Mouse (Mus musculus) limb, embryonic 15.5 days (tissue): Measurements from ENCODE around the gene Sec13. TPM values are rescaled to one million over a fixed set of nuclear protein-coding genes. Genes with fewer than 3 reads are reported as not detected.

ENCODE experiments used
- ATAC-seq: fragments of 200-750 bp; cut with Nextera tagmentation; 2 replicates; pipeline ENCODE4 v1.8.0; 2017; ENCODE audit warnings: low read depth, moderate TSS enrichment; ENCODE audit not compliant: insufficient number of reproducible peaks, low FRiP score, low TSS enrichment
- H3K27ac ChIP-seq: fragments of 300-500 bp; sonication (generic); 2 replicates; pipeline ENCODE4 v1.5.1; 2015; ENCODE audit warnings: moderate library complexity, mild to moderate bottlenecking, inconsistent platforms
- H3K27me3 ChIP-seq: fragments of 300-500 bp; sonication (generic); 2 replicates; pipeline ENCODE4 v1.6.1; 2015; ENCODE audit warnings: inconsistent platforms
- H3K36me3 ChIP-seq: fragments of 300-500 bp; sonication (generic); 2 replicates; pipeline ENCODE4 v1.6.1; 2015; ENCODE audit warnings: inconsistent platforms
- H3K4me1 ChIP-seq: fragments of 300-500 bp; sonication (generic); 2 replicates; pipeline ENCODE4 v1.6.1; 2015; ENCODE audit warnings: inconsistent platforms
- H3K4me2 ChIP-seq: fragments of 300-500 bp; sonication (generic); 2 replicates; pipeline ENCODE4 v1.6.1; 2015; ENCODE audit warnings: mild to moderate bottlenecking, inconsistent platforms
- H3K4me3 ChIP-seq: fragments of 300-500 bp; sonication (generic); 2 replicates; pipeline ENCODE4 v1.5.1; 2015; ENCODE audit warnings: mild to moderate bottlenecking, inconsistent platforms
- H3K9ac ChIP-seq: fragments of 300-500 bp; sonication (generic); 2 replicates; pipeline ENCODE4 v1.6.1; 2015; ENCODE audit warnings: inconsistent platforms
- H3K9me3 ChIP-seq: fragments of 300-500 bp; sonication (generic); 2 replicates; pipeline ENCODE4 v1.6.1; 2016; ENCODE audit warnings: inconsistent platforms
- WGBS: fragments of 180-500 bp; shearing (Covaris S2); methylation state at CpG from one replicate; pipeline ENCODE4 v1.1.7; 2015; 5-methylcytosine and 5-hydroxymethylcytosine counted together
- polyA plus RNA-seq: library from polyadenylated mRNA; unstranded; fragments of >200 nt; fragmentation: Nextera tagmentation; extraction: Ambion mirVana; gene quantifications from 2 replicates; pipeline ENCODE4 v1.2.1, GENCODE M21; 2015

Gene Sec13
- 308 and 336 TPM in 2 replicates for polyA plus RNA-seq

- WGBS = 7% methylated on average over 41 of the region's 41 CpGs
- Histone ChIP-seq H3K4me3 (peak within 1 kb of the TSS; percentile 90), H3K4me2 (peak within 1 kb of the TSS; percentile 65), H3K9me3 (no peaks in the 10 kb centered on the region), H3K4me1 (peaks cover 11% of the 10 kb centered on the region), H3K27me3 (no peaks in the 10 kb centered on the region; the same call in 1 of the 2 replicates), H3K9ac (peak within 1 kb of the TSS; percentile 86), H3K36me3 (peaks cover 27% of the 10 kb centered on the region), H3K27ac (peak within 1 kb of the TSS; percentile 80)
- ATAC-seq = peak; percentile 72; the same call in 1 of the 2 replicates
Observed at GRCm38 (mm10) chr6:113740236-113741217, at the start of gene Sec13. Gene Sec13 (minus strand): TSS chr6:113740743.

GRCm38 (mm10) chr6:113787459-113787968, 47.0 kb upstream of the Sec13 start:
- Histone ChIP-seq H3K4me2 (no peak overlapping the region), H3K36me3 (no peaks in the 10 kb centered on the region), H3K9me3 (no peaks in the 10 kb centered on the region), H3K27me3 (no peaks in the 10 kb centered on the region), H3K27ac (no peak overlapping the region), H3K9ac (no peak overlapping the region), H3K4me3 (no peak overlapping the region), H3K4me1 (peaks cover 9% of the 10 kb centered on the region)
- 26% methylated on average over 6 of the region's 6 CpGs for WGBS
- 0 out of 2 replicates have a peak, but pooled peaks have one; percentile 48 for ATAC-seq

- 76% methylated on average over 7 of the region's 7 CpGs for WGBS
- no peaks in the 10 kb centered on the region for H3K9me3 ChIP-seq
Observed at GRCm38 (mm10) chr6:113785658-113786057, 45.1 kb upstream of the Sec13 start.

GRCm38 (mm10) chr6:113778229-113778753, 37.7 kb upstream of the Sec13 start:
- Histone ChIP-seq H3K4me1 (peaks cover 3% of the 10 kb centered on the region; the same call in 1 of the 2 replicates), H3K27ac (0 out of 2 replicates have a peak overlapping the region, but pooled peaks have one; percentile 24), H3K36me3 (no peaks in the 10 kb centered on the region), H3K9me3 (no peaks in the 10 kb centered on the region), H3K4me2 (no peak overlapping the region), H3K4me3 (no peak overlapping the region), H3K27me3 (no peaks in the 10 kb centered on the region), H3K9ac (no peak overlapping the region)
- 15% methylated on average over 7 of the region's 7 CpGs for WGBS
- no peak for ATAC-seq

More at GRCm38 (mm10) chr6:113785658-113786057, 45.1 kb upstream of the Sec13 start:
- H3K27ac ChIP-seq = no peak overlapping the region
- no peak overlapping the region for H3K4me2 ChIP-seq
- H3K36me3 ChIP-seq = no peaks in the 10 kb centered on the region
- H3K9ac ChIP-seq = no peak overlapping the region
- no peaks in the 10 kb centered on the region for H3K27me3 ChIP-seq
- peaks cover 9% of the 10 kb centered on the region for H3K4me1 ChIP-seq
- ATAC-seq = no peak
- H3K4me3 ChIP-seq = no peak overlapping the region

GRCm38 (mm10) chr6:113768804-113769203, 28.3 kb upstream of the Sec13 start:
- no peak overlapping the region for H3K4me3 ChIP-seq
- ATAC-seq = no peak
- 61% methylated on average over 11 of the region's 11 CpGs for WGBS

GRCm38 (mm10) chr6:113761644-113762043, 21.1 kb upstream of the Sec13 start:
- Histone ChIP-seq H3K27ac (no peak overlapping the region), H3K9ac (no peak overlapping the region), H3K4me1 (no peaks in the 10 kb centered on the region), H3K4me2 (no peak overlapping the region), H3K36me3 (no peaks in the 10 kb centered on the region), H3K4me3 (no peak overlapping the region), H3K27me3 (0 out of 2 replicates have a peak, but pooled peaks cover 3% of the 10 kb centered on the region), H3K9me3 (no peaks in the 10 kb centered on the region)
- 26% methylated on average over 7 of the region's 7 CpGs for WGBS
- no peak for ATAC-seq

More at GRCm38 (mm10) chr6:113768804-113769203, 28.3 kb upstream of the Sec13 start:
- Histone ChIP-seq H3K27ac (no peak overlapping the region), H3K9ac (no peak overlapping the region), H3K4me1 (no peaks in the 10 kb centered on the region), H3K27me3 (0 out of 2 replicates have a peak, but pooled peaks cover 3% of the 10 kb centered on the region), H3K9me3 (no peaks in the 10 kb centered on the region), H3K36me3 (no peaks in the 10 kb centered on the region), H3K4me2 (no peak overlapping the region)

GRCm38 (mm10) chr6:113749119-113749685, 8.7 kb upstream of the Sec13 start:
- Histone ChIP-seq H3K36me3 (no peaks in the 10 kb centered on the region), H3K27ac (no peak overlapping the region), H3K9ac (no peak overlapping the region), H3K9me3 (no peaks in the 10 kb centered on the region), H3K4me3 (no peak overlapping the region), H3K4me2 (no peak overlapping the region), H3K27me3 (peaks cover 22% of the 10 kb centered on the region), H3K4me1 (no peaks in the 10 kb centered on the region)
- ATAC-seq = no peak
- 60% methylated on average over 17 of the region's 17 CpGs for WGBS

- WGBS = 29% methylated on average over 26 of the region's 26 CpGs
- Histone ChIP-seq H3K27me3 (peaks cover 22% of the 10 kb centered on the region), H3K4me1 (no peaks in the 10 kb centered on the region), H3K4me2 (no peak overlapping the region), H3K9me3 (no peaks in the 10 kb centered on the region), H3K27ac (no peak overlapping the region), H3K36me3 (no peaks in the 10 kb centered on the region), H3K4me3 (no peak overlapping the region), H3K9ac (no peak overlapping the region)
- no peak for ATAC-seq
Observed at GRCm38 (mm10) chr6:113748351-113748750, 7.8 kb upstream of the Sec13 start.

- no peaks in the 10 kb centered on the region for H3K9me3 ChIP-seq
- H3K4me1 ChIP-seq = no peaks in the 10 kb centered on the region
- no peak for ATAC-seq
- H3K36me3 ChIP-seq = no peaks in the 10 kb centered on the region
- no peak overlapping the region for H3K9ac ChIP-seq
- 75% methylated on average over 14 of the region's 14 CpGs for WGBS
- no peak overlapping the region for H3K4me3 ChIP-seq
- H3K27ac ChIP-seq = no peak overlapping the region
- H3K27me3 ChIP-seq = peaks cover 22% of the 10 kb centered on the region
- no peak overlapping the region for H3K4me2 ChIP-seq
Observed at GRCm38 (mm10) chr6:113747284-113747683, 6.7 kb upstream of the Sec13 start.

GRCm38 (mm10) chr6:113745117-113745516, 4.6 kb upstream of the Sec13 start:
- ATAC-seq = no peak
- H3K36me3 ChIP-seq = no peaks in the 10 kb centered on the region
- H3K4me2 ChIP-seq = no peak overlapping the region
- H3K9ac ChIP-seq = no peak overlapping the region
- H3K27me3 ChIP-seq = peaks cover 22% of the 10 kb centered on the region
- no peaks in the 10 kb centered on the region for H3K4me1 ChIP-seq
- no peak overlapping the region for H3K4me3 ChIP-seq
- H3K9me3 ChIP-seq = no peaks in the 10 kb centered on the region
- H3K27ac ChIP-seq = no peak overlapping the region

GRCm38 (mm10) chr6:113743111-113743510, 2.6 kb upstream of the Sec13 start:
- H3K9me3 ChIP-seq = no peaks in the 10 kb centered on the region
- H3K36me3 ChIP-seq = peaks cover 3% of the 10 kb centered on the region
- 40% methylated on average over 1 of the region's 1 CpGs for WGBS
- peaks cover 4% of the 10 kb centered on the region for H3K27me3 ChIP-seq
- no peak overlapping the region for H3K4me3 ChIP-seq
- H3K27ac ChIP-seq = no peak overlapping the region
- no peak overlapping the region for H3K4me2 ChIP-seq
- no peak for ATAC-seq
- H3K9ac ChIP-seq = no peak overlapping the region
- peaks cover 11% of the 10 kb centered on the region for H3K4me1 ChIP-seq
